Mouse (Mus musculus): ENCODE measurements around the gene Acat2.

DNA sequence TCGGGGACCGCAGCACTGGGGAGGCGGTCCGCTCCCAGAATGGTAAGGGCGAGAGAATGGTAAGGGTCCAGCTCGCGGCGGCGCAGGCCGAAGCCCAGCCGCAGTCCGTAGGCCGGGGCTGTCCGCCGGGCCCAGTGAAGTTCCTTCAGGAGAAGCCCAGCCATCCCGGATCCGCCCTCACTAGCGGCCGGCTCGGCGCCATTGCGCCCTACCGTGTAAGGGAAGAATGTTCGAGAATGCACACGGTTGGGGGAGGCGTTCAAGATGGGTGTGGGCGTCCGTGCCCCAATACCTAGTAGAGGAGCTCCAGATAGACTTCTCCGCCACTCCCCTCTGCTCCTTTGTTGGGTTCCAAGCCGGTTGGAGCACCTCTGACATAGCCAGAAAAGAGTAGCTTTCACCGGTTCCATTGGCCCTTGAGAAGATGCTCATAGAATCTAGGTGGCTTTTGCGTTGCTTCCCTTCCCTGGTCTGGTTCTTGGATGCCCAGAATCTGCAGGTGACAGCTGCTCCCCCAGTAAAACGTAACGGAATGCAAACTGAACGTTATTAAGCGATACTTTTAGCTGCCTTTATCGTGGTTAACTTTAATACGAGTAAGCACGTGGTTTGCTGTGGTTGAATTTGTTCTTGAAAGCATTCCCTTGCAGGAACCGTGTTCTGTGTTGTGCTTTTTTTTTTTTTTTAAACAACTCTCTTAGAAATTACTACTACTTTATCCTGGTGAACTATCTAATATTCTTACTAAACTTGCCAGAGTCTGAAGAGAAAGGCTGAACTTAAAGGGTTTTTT, 43.8 kb downstream of the Acat2 start:
- no peak for TF ChIP-seq CTCF (IDR thresholded peaks at IDR 0.05; ENCODE audit: low read depth)
- TF ChIP-seq EP300 (IDR thresholded peaks at IDR 0.05; ENCODE audit: low read depth) = 0 out of 2 replicates have a peak, but pooled peaks have one; percentile 15

Data from heart, postnatal 0 days (tissue).